Mouse (Mus musculus) megakaryocyte progenitor cell, adult 5-6 weeks (primary cell): Measurements from ENCODE around the gene Ceacam15. TPM values are rescaled to one million over a fixed set of nuclear protein-coding genes. Genes with fewer than 3 reads are reported as not detected.
A peak's percentile ranks its signal among the peaks of the same experiment; 100 is the strongest.
"Not testable (repeated sequence)": the region's sequence is repeated elsewhere in the genome, so short reads cannot be mapped to it uniquely, and the experiment has no call there.

Source experiments
- ATAC-seq: replicated peaks from 2 replicates; pipeline ENCODE4 v1.8.0; 2016; ENCODE audit warnings: mild to moderate bottlenecking, moderate TSS enrichment, inconsistent platforms; ENCODE audit not compliant: poor library complexity
- total RNA-seq, 2 experiments: library from RNA; stranded (forward) in 1 of 2; stranded (reverse) in 1 of 2; fragments of 157-497, 149-512 nt in 1 of 2; fragments of 200-1000 nt in 1 of 2; gene quantifications; 2 replicates each; pipeline versions ENCODE4 v1.2.3 to v1.2.4; 2015 to 2017

The Ceacam15 gene
- not detected in 2 replicates for total RNA-seq (2015)
- not detected in 2 replicates for total RNA-seq (2017)

GRCm38 (mm10) chr7:16675605-16676004 is at the start of gene Ceacam15:
Ceacam15 (minus strand) TSS chr7:16675705.
- ATAC-seq: no peak

DNA sequence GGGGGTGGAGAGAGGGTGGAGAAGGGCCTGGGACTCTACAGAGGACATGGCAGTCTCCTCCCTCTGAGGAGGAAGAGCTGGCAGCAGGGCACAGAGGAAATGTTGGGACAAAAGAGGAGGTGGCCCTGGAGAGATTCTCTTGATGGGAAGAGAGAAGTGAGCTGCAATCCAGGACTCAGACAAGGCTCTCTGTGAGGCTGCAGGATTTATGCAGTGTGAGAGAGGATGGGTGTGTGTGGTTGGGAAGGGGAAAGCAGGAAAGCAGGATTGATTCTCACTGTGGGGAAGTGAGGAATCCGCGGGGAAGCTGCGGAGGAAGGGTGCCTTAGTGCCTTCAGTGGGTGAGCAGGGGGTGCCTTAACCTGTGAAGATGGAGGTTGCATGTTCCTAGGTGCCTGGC is 47.0 kb upstream of the Ceacam15 start:
- not testable (repeated sequence) for ATAC-seq

- ATAC-seq: no peak
Observed at GRCm38 (mm10) chr7:16721629-16722028, 46.1 kb upstream of the Ceacam15 start, which contains the start of gene Ceacam9. Ceacam9 (plus strand) TSS chr7:16721929.

GRCm38 (mm10) chr7:16716456-16717152 is 41.1 kb upstream of the Ceacam15 start:
- not testable (repeated sequence) for ATAC-seq

GRCm38 (mm10) chr7:16712633-16713415 is 37.3 kb upstream of the Ceacam15 start:
- no peak for ATAC-seq

DNA sequence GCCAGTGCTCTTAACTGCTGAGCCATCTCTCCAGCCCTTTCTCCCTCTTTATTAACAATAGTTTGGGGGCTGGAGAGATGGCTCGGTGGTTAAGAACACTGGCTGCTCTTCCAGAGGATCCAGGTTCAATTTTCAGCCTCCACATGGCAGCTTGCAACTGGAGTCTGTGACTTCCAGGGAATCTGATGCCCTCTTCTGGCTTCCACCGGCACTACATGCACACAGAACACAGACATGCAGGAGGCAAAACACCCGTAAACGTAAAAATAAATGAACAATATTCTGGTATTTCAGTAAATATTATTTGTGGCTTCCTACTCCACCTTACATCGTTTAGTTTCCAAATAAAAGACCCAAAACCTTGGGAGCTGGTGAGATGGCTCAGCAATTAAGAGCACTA is 35.1 kb upstream of the Ceacam15 start:
- ATAC-seq: 0 out of 2 replicates have a peak, but pooled peaks have one; percentile 54

DNA sequence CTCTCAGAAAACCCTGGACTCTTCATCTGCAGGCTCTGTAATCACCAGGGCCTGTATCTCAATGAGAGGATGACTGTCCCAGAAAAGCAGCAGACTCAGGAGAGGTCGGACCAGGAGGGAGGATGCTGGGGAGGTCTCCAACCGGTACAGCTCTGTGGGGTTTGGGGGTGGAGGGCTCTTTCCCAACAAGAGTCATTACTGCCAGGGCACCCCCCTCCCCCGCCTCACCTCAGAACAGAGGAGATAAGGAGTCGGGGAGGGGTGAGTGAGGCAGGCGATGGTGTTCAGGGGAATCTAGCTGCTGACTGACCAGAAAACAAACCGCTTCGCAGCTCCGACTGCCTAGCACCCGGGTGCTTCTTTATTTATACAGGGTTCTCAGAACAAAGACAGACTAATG is 32.7 kb upstream of the Ceacam15 start:
- ATAC-seq: no peak

DNA sequence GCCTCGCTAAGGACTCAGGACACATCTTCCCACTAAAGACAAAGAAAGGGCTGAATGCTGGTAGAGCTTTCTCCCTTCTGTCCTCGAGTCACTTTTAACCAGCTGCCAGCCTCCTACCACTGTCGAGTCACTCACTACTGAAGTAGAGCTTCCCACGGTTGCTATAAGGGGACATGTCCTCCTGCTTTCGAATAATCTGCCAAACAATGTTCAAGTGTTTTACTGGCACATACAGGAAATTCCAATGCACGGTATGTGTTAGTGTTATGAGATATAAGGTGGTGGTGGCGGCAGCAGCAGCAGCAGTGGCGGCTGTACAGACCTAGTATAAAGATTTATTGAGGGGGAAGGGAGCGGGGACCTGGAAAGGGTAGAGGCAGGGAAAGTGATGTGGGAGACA is 30.9 kb upstream of the Ceacam15 start:
- ATAC-seq: no peak

- ATAC-seq: no peak
Observed at GRCm38 (mm10) chr7:16700583-16700982, 25.1 kb upstream of the Ceacam15 start.

- peak; percentile 88 for ATAC-seq
Observed at GRCm38 (mm10) chr7:16699042-16699441, 23.5 kb upstream of the Ceacam15 start.

DNA sequence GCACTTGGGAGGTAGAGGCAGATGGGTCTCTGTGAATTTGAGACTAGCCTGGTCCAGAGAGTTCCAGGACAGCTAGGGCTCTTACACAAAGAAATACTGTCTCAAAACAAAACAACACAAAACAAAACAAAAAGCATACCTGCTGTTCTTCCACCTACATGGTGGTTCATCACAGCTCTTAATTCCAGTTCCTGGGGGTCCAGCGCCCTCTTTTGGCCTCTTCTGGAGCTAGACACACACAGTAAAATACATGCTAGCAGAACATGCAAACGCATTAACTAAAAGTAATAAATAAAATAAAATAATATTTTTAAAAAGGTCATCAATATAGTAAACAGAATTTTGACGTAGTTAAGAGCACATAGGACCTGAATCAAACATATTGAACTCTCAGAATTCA is 19.5 kb upstream of the Ceacam15 start:
- ATAC-seq: no peak

DNA sequence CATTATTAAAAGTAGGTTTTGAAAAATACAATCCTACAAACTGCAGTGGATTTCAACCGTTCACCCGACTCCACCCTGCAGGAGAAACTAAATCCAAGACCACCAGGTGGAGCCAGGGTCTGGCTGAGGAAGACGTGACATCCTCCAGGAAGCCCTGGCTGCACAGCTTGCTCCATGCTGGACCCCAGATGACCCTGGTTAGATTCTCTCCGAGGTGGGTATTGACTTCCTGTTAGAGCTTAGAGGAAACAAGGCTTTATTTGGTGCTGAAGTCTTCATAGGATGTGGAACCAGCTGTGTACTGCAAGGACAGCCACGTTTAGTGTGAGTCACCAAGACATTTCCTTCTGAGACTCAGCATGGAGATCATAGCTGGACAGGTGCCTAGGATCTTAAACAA is 13.7 kb upstream of the Ceacam15 start:
- no peak for ATAC-seq

DNA sequence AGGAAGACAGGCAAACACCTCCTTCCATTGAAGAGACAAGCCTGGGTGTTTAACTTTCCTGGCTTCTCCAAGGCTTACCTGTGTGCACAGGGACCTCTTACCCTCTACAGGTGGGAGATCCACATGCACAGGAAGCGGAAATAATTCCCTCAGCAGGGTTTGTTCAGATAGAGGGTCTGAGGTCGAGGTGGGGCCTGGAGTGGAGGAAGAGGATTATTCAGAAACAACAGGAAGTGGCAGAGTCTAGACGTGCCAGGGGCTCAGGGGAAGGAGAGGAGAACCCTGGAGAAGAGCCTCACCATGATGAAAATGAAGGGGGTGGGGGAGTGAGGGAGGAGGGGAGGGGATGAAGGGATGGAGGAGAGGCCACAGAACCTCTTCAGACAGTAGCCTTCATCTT is 4.7 kb upstream of the Ceacam15 start:
- not testable (repeated sequence) for ATAC-seq

GRCm38 (mm10) chr7:16674699-16675098 is 806 bp downstream of the Ceacam15 start:
- ATAC-seq: not testable (repeated sequence)

DNA sequence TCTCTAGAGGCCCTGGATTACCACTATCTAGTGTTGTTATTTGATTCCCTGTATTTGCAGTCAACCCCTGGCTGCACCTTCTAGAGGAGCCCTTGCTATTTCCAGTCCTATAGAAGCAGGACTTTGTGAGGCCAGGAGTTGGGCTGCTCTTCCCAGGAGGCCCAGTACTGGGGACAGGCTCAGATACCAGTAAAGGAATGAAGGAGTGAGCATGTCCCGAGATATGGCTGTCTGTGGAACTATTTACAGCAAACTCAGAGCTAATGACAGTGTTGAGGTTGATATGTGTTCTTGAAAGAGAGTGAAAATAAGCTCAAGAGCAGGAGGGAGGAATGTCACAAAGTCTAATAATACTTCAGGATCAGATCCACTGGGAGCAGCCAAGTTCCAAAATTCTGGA is 1.7 kb downstream of the Ceacam15 start:
- no peak for ATAC-seq

DNA sequence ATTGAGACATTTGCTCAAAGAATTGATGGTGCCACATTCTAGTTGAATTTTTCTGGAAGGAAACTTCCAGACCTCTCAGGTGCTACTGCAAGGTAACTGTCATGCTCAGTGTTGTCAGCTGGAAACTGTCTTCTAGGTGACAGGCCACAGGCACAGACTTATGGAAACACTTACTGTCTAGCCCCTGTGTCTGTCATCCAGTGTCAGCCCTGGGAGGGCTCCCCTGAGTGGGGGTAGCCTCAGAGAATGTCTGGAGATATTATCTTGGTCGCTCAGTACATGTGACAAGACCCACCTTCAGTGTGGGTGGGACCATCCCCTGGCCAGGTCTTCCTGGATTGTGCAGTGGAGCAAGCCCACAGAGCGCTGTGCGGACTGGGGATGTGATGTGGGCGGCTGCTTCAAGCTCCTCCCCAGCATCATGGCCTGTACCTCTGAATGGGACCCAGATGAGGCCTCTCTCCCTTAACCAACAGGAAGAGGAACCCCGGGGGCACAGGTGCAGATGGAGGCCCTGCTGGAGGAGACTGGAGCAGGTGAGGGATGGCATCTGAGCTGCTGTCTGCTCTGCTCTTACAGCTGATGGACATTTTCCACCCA is 7.1 kb downstream of the Ceacam15 start:
- not testable (repeated sequence) for ATAC-seq

DNA sequence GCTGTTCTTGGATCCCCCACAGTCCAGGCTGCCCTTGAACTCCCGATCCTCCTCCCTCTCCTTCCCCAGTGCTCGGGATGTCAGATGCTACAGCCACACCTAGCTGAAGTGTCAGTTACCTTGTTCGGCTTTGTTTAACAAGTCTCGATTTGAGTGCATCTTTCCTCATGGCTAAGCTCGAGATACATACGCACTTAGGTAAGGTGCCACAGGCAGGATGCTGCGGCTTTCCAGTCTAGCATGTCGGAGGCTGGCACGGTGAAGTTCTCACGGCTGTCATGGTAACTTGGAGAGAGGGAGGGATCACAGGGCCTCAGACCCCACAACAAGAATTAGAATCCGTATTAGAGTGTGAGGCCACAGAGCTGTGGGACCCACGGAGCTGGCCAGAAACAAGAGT is 31.2 kb downstream of the Ceacam15 start:
- no peak for ATAC-seq

DNA sequence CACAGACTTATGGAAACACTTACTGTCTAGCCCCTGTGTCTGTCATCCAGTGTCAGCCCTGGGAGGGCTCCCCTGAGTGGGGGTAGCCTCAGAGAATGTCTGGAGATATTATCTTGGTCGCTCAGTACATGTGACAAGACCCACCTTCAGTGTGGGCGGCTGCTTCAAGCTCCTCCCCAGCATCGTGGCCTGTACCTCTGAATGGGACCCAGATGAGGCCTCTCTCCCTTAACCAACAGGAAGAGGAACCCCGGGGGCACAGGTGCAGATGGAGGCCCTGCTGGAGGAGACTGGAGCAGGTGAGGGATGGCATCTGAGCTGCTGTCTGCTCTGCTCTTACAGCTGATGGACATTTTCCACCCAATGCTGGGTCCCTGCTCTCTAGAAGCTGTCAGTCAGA is 32.4 kb downstream of the Ceacam15 start:
- not testable (repeated sequence) for ATAC-seq

- peak; percentile 66 for ATAC-seq
Observed at GRCm38 (mm10) chr7:16639028-16639427, 36.5 kb downstream of the Ceacam15 start.

DNA sequence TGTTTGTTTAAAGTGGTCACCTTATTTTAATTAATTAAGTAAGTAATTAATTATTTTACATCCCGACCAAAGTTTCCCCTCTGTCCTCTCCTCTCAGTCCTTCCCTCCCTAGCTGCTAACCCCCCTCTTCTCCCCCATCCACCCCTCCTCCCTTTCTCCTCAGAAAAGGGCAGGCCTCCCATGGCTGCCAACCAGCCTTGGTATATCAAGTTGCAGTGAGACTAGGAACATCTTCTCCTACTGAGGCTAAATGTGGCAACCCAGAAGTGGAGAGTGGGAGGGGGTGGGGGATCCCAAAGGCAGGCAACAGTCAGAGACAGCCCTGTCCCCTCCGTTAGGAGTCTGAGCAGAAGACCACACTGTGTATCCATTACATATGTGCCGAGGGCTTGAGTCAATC is 40.4 kb downstream of the Ceacam15 start:
- ATAC-seq: no peak

- peak; percentile 78 for ATAC-seq
Observed at GRCm38 (mm10) chr7:16633913-16634312, 41.6 kb downstream of the Ceacam15 start.

- no peak for ATAC-seq
Observed at GRCm38 (mm10) chr7:16631932-16632331, 43.6 kb downstream of the Ceacam15 start.
